Mouse (Mus musculus) MEL (cell line): ENCODE measurements around the gene Krtap1-5. TPM values are rescaled to one million over a fixed set of nuclear protein-coding genes. Genes with fewer than 3 reads are reported as not detected.

Source experiments
- DNase-seq: peaks from one replicate; pipeline ENCODE4 v3.0.0; 2011; ENCODE audit warnings: low read depth, low spot score
- H3K27ac ChIP-seq: 2 replicates; pipeline ENCODE4 v1.5.1; 2012; ENCODE audit warnings: low read depth, mild to moderate bottlenecking, control low read depth, low read length, moderate library complexity; ENCODE audit not compliant: control insufficient read depth
- H3K27me3 ChIP-seq, 2 experiments: fragments of 150-350 bp in 1 of 2; sonication (generic) in 1 of 2; 2 replicates each; pipeline ENCODE4 v1.6.1; 2012; ENCODE audit warnings: low read length in 2 of 2, mild to moderate bottlenecking in 2 of 2, improper control_type of control experiment in 1 of 2, moderate library complexity in 1 of 2; ENCODE audit not compliant: insufficient read depth in 2 of 2, control insufficient read depth in 1 of 2
- H3K36me3 ChIP-seq, 2 experiments: 2 replicates each; pipeline ENCODE4 v1.6.1; 2012 to 2014; ENCODE audit warnings: low read length in 2 of 2, improper control_type of control experiment in 1 of 2, inconsistent platforms in 1 of 2, mild to moderate bottlenecking in 1 of 2; ENCODE audit not compliant: insufficient read depth in 2 of 2, control insufficient read depth in 1 of 2
- H3K4me1 ChIP-seq, 2 experiments: fragments of 150-350 bp in 1 of 2; sonication (generic) in 1 of 2; 2 replicates each; pipeline ENCODE4 v1.6.1; 2012; ENCODE audit warnings: low read length in 2 of 2, improper control_type of control experiment in 1 of 2, mild to moderate bottlenecking in 1 of 2; ENCODE audit not compliant: insufficient read depth in 2 of 2, control insufficient read depth in 1 of 2
- H3K4me3 ChIP-seq, 2 experiments: fragments of 150-350 bp in 1 of 2; sonication (generic) in 1 of 2; 2 replicates each; pipeline ENCODE4 v1.5.1; 2012; ENCODE audit warnings: low read depth in 2 of 2, low read length in 2 of 2, mild to moderate bottlenecking in 2 of 2, moderate library complexity in 2 of 2, control low read depth in 1 of 2, improper control_type of control experiment in 1 of 2; ENCODE audit not compliant: control insufficient read depth in 1 of 2, insufficient read depth in 1 of 2
- H3K79me2 ChIP-seq: 2 replicates; pipeline ENCODE4 v1.6.1; 2012; ENCODE audit warnings: mild to moderate bottlenecking, low read length, moderate library complexity; ENCODE audit not compliant: control insufficient read depth, poor library complexity, insufficient read depth
- H3K9ac ChIP-seq: 2 replicates; pipeline ENCODE4 v1.6.1; 2012; ENCODE audit warnings: low read depth, mild to moderate bottlenecking, control low read depth, low read length, moderate library complexity; ENCODE audit not compliant: control insufficient read depth, poor library complexity, severe bottlenecking
- H3K9me3 ChIP-seq: fragments of 150-350 bp; sonication (generic); replicated peaks from 2 replicates; pipeline ENCODE4 v1.6.1; 2012; ENCODE audit warnings: mild to moderate bottlenecking, low read length, improper control_type of control experiment, moderate library complexity; ENCODE audit not compliant: insufficient read depth
- BHLHE40 ChIP-seq: IDR thresholded peaks from 2 replicates; pipeline ENCODE4 v1.6.1; 2012; ENCODE audit warnings: low read depth, mild to moderate bottlenecking, inconsistent platforms, low read length, improper control_type of control experiment, borderline replicate concordance
- CHD1 ChIP-seq: IDR thresholded peaks from 2 replicates; pipeline ENCODE4 v1.6.1; 2012; ENCODE audit warnings: low read depth, mild to moderate bottlenecking, inconsistent platforms, low read length, improper control_type of control experiment
- CHD2 ChIP-seq: IDR thresholded peaks from 2 replicates; pipeline ENCODE4 v1.6.1; 2011; ENCODE audit warnings: low read length, improper control_type of control experiment
- E2F4 ChIP-seq: IDR thresholded peaks from 2 replicates; pipeline ENCODE4 v1.6.1; 2011; ENCODE audit warnings: low read depth, low read length, improper control_type of control experiment, borderline replicate concordance
- ELF1 ChIP-seq: IDR thresholded peaks from 2 replicates; pipeline ENCODE4 v1.6.1; 2014; ENCODE audit warnings: low read depth, mild to moderate bottlenecking, inconsistent platforms, low read length, improper control_type of control experiment, moderate library complexity
- ETS1 ChIP-seq: IDR thresholded peaks from 2 replicates; pipeline ENCODE4 v1.6.1; 2012; ENCODE audit warnings: low read depth, mild to moderate bottlenecking, inconsistent platforms, low read length, improper control_type of control experiment, moderate library complexity
- GABPA ChIP-seq: IDR thresholded peaks from 2 replicates; pipeline ENCODE4 v1.6.1; 2012; ENCODE audit warnings: low read depth, mild to moderate bottlenecking, inconsistent platforms, low read length, improper control_type of control experiment, moderate library complexity
- GATA1 ChIP-seq: IDR thresholded peaks from 2 replicates; pipeline ENCODE4 v1.6.1; 2011; ENCODE audit warnings: low read depth, low read length, improper control_type of control experiment
- HCFC1 ChIP-seq: IDR thresholded peaks from 2 replicates; pipeline ENCODE4 v1.6.1; 2012; ENCODE audit warnings: low read depth, mild to moderate bottlenecking, inconsistent platforms, low read length, improper control_type of control experiment, moderate library complexity
- KAT2A ChIP-seq: conservative IDR thresholded peaks from 2 replicates; pipeline ENCODE4 v1.6.1; 2012; ENCODE audit warnings: low read depth, low read length, improper control_type of control experiment, inconsistent platforms
- MAFK ChIP-seq: IDR thresholded peaks from 2 replicates; pipeline ENCODE4 v1.6.1; 2011; ENCODE audit warnings: low read depth, mild to moderate bottlenecking, low read length, improper control_type of control experiment, borderline replicate concordance
- MEF2A ChIP-seq: IDR thresholded peaks from 2 replicates; pipeline ENCODE4 v1.6.1; 2014; ENCODE audit warnings: low read depth, mild to moderate bottlenecking, inconsistent platforms, low read length, improper control_type of control experiment; ENCODE audit not compliant: poor library complexity, insufficient replicate concordance, severe bottlenecking; ENCODE audit errors: extremely low read depth
- MYC ChIP-seq: IDR thresholded peaks from 2 replicates; pipeline ENCODE4 v1.6.1; 2011; ENCODE audit warnings: low read depth, mild to moderate bottlenecking, low read length, improper control_type of control experiment, moderate library complexity
- NELFE ChIP-seq: IDR thresholded peaks from 2 replicates; pipeline ENCODE4 v1.6.1; 2011; ENCODE audit warnings: low read depth, low read length, improper control_type of control experiment
- POLR2A ChIP-seq, 2 experiments: IDR thresholded peaks; 2 replicates each; pipeline ENCODE4 v1.6.1; 2011 to 2012; ENCODE audit warnings: low read length in 2 of 2, mild to moderate bottlenecking in 2 of 2, control low read depth in 1 of 2, improper control_type of control experiment in 1 of 2, low read depth in 1 of 2, moderate library complexity in 1 of 2; ENCODE audit not compliant: control insufficient read depth in 1 of 2, insufficient read depth in 1 of 2, poor library complexity in 1 of 2
- POLR2AphosphoS2 ChIP-seq: IDR thresholded peaks from 2 replicates; pipeline ENCODE4 v1.6.1; 2011; ENCODE audit warnings: low read length, improper control_type of control experiment
- POLR2AphosphoS5 ChIP-seq: IDR thresholded peaks from 2 replicates; pipeline ENCODE4 v1.6.1; 2012; ENCODE audit warnings: low read depth, borderline replicate concordance, mild to moderate bottlenecking, inconsistent platforms, low read length, moderate library complexity, mixed read lengths
- RAD21 ChIP-seq: IDR thresholded peaks from 2 replicates; pipeline ENCODE4 v1.6.1; 2011; ENCODE audit warnings: mild to moderate bottlenecking, low read depth, low read length, improper control_type of control experiment
- RCOR1 ChIP-seq: IDR thresholded peaks from 2 replicates; pipeline ENCODE4 v1.6.1; 2012; ENCODE audit warnings: low read depth, mild to moderate bottlenecking, inconsistent platforms, low read length, improper control_type of control experiment
- SIN3A ChIP-seq: IDR thresholded peaks from 2 replicates; pipeline ENCODE4 v1.6.1; 2012; ENCODE audit warnings: low read length, improper control_type of control experiment, inconsistent platforms
- SMC3 ChIP-seq: IDR thresholded peaks from 2 replicates; pipeline ENCODE4 v1.6.1; 2011; ENCODE audit warnings: low read depth, low read length, improper control_type of control experiment
- USF1 ChIP-seq: IDR thresholded peaks from 2 replicates; pipeline ENCODE4 v1.6.1; 2014; ENCODE audit warnings: low read depth, mild to moderate bottlenecking, inconsistent platforms, low read length, improper control_type of control experiment, moderate library complexity
- USF2 ChIP-seq, 2 experiments: IDR thresholded peaks; 2 replicates each; pipeline ENCODE4 v1.6.1; 2011 to 2012; ENCODE audit warnings: improper control_type of control experiment in 2 of 2, low read length in 2 of 2, borderline replicate concordance in 1 of 2, inconsistent platforms in 1 of 2, low read depth in 1 of 2, mild to moderate bottlenecking in 1 of 2; ENCODE audit not compliant: insufficient read depth in 1 of 2
- ZKSCAN1 ChIP-seq: IDR thresholded peaks from 2 replicates; pipeline ENCODE4 v1.6.1; 2012; ENCODE audit warnings: low read depth, mild to moderate bottlenecking, inconsistent platforms, low read length, improper control_type of control experiment, moderate library complexity
- ZNF384 ChIP-seq: IDR thresholded peaks from 2 replicates; pipeline ENCODE4 v1.6.1; 2012; ENCODE audit warnings: low read depth, mild to moderate bottlenecking, inconsistent platforms, low read length, improper control_type of control experiment
- polyA plus RNA-seq, 2 experiments: library from polyadenylated mRNA; stranded (reverse) in 1 of 2; unstranded in 1 of 2; fragments of >175 nt in 1 of 2; fragments of >200 nt in 1 of 2; gene quantifications; 2 replicates each; pipeline versions ENCODE4 v1.2.1 to v1.2.4; 2012; ENCODE audit warnings: low replicate concordance in 2 of 2, low read depth in 1 of 2; ENCODE audit not compliant: insufficient read length in 2 of 2, insufficient read depth in 1 of 2, missing spikeins in 1 of 2
- total RNA-seq: library from RNA; depleted of rRNA; stranded (reverse); fragments of 300-350 nt; gene quantifications from 2 replicates; pipeline ENCODE4 v1.2.3, GENCODE M21; 2012

Gene Krtap1-5
- total and polyA plus RNA-seq, 3 experiments = not detected

- Histone ChIP-seq H3K9me3 (no peaks in the 10 kb centered on the region; the same call in 1 of the 2 replicates), H3K9ac (no peak within 1 kb of the TSS), H3K4me3 (no peak within 1 kb of the TSS), H3K79me2 (no peaks in the 10 kb centered on the region), H3K36me3 (no peaks in the 10 kb centered on the region)
- TF ChIP-seq SMC3 (no peak), GATA1 (no peak), ZNF384 (no peak), USF1 (no peak), USF2 (IDR thresholded peaks at IDR 0.05; ENCODE audit: borderline replicate concordance in 1 of 2, insufficient read depth in 1 of 2, low read depth in 1 of 2, low read length in 2 of 2) (no peak), KAT2A (no peak), RCOR1 (no peak)
- TF ChIP-seq, all 39 proteins: peak for 0
- H3K27ac ChIP-seq = no peak within 1 kb of the TSS
- no peaks in the 10 kb centered on the region for H3K27me3 ChIP-seq
- no peaks in the 10 kb centered on the region for H3K4me1 ChIP-seq
- DNase-seq = no peak
These were observed 14.3 kb downstream of the Krtap1-5 start, which contains the start of gene Krtap3-1 for GRCm38 (mm10) chr11:99566530-99566929. Gene Krtap3-1 (minus strand): TSS chr11:99566630.

GRCm38 (mm10) chr11:99562580-99562979 lies 18.2 kb downstream of the Krtap1-5 start:
- no peak overlapping the region for H3K27ac ChIP-seq
- TF ChIP-seq MEF2A (no peak), CHD2 (no peak), ETS1 (no peak), MYC (no peak), HCFC1 (no peak), ZKSCAN1 (no peak), CHD1 (no peak), GABPA (no peak), POLR2A (IDR thresholded peaks at IDR 0.05; ENCODE audit: control insufficient read depth in 1 of 2, insufficient read depth in 1 of 2, low read depth in 1 of 2, low read length in 2 of 2, poor library complexity in 1 of 2) (no peak), POLR2AphosphoS5 (no peak), SIN3A (no peak), NELFE (no peak), USF1 (no peak), GATA1 (no peak), E2F4 (no peak), MAFK (no peak), POLR2AphosphoS2 (no peak), RAD21 (no peak), ELF1 (no peak), BHLHE40 (no peak)
- H3K36me3 ChIP-seq = no peaks in the 10 kb centered on the region

More at GRCm38 (mm10) chr11:99562580-99562979, 18.2 kb downstream of the Krtap1-5 start:
- DNase-seq = no peak
- Histone ChIP-seq H3K27me3 (no peaks in the 10 kb centered on the region), H3K9me3 (no peaks in the 10 kb centered on the region; the same call in 1 of the 2 replicates), H3K4me1 (no peaks in the 10 kb centered on the region), H3K9ac (no peak overlapping the region), H3K79me2 (no peaks in the 10 kb centered on the region), H3K4me3 (no peak overlapping the region)
